Mouse (Mus musculus): Measurements from ENCODE around the gene Lyzl4. TPM values are rescaled to one million over a fixed set of nuclear protein-coding genes. Genes with fewer than 3 reads are reported as not detected.

The Lyzl4 gene
- polyA plus RNA-seq, 1 experiment, result 0.38 TPM

DNA sequence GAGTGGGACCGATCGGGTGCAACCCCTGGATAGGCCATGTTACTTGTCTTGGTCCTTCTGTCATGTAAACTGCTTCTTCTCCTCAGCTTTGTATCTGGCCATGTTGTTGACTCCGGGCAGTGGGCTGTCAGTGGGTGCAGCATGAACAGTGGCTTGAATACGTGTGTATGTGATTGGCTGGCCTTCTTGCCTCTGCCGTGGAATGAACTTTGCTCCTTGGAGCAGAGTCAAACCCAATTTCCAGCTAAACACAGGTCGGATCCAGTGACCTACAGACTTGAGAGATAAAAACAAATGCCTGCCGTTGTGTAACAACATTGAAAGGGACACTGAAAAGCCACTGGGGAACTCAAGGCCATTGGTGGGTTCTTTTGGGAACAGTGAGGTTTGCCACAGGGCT is 75.5 kb downstream of the Lyzl4 start:
- TF ChIP-seq POLR2A (IDR thresholded peaks at IDR 0.05; ENCODE audit: borderline replicate concordance, insufficient read depth, low read length) (no peak), CTCF (IDR thresholded peaks at IDR 0.05; ENCODE audit: borderline replicate concordance, insufficient read depth, low read depth, low read length) (no peak)
- 85% methylated on average over 7 of the region's 7 CpGs for WGBS
- Histone ChIP-seq H3K27ac (ENCODE audit: insufficient read depth, low read length) (no peak overlapping the region), H3K4me3 (replicated peaks; ENCODE audit: insufficient read depth, low read depth, low read length) (no peak overlapping the region), H3K4me1 (ENCODE audit: control insufficient read depth, insufficient read depth, low read length) (no peaks in the 10 kb centered on the region), H3K27me3 (ENCODE audit: control insufficient read depth, insufficient read depth, low read length) (no peaks in the 10 kb centered on the region)
- no peak for DNase-seq

DNA sequence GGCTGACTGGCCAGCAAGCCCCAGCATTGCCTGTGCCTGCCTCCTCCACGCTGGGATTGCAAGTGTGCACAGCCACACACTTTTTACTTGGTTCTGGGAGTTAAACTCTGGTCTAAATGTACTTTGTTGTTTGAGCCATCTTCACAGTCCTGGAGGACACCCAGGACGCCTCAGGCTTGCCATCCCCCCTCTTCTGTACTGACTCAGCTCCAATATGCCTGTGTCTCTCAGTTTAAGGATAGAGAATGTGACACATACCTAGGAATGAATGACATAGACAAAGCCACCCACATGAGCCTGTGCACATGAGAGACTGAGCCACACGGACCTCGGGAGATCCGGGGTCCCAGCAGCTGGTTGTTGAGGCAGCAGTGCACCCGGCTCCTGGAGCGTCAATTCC is 78.6 kb downstream of the Lyzl4 start:
- no peak overlapping the region for H3K27ac ChIP-seq (ENCODE audit: insufficient read depth, low read length)
- H3K27me3 ChIP-seq (ENCODE audit: control insufficient read depth, insufficient read depth, low read length), result no peaks in the 10 kb centered on the region
- H3K4me3 ChIP-seq (replicated peaks; ENCODE audit: insufficient read depth, low read depth, low read length), result no peak overlapping the region
- 33% methylated on average over 7 of the region's 7 CpGs for WGBS
- H3K4me1 ChIP-seq (ENCODE audit: control insufficient read depth, insufficient read depth, low read length), result no peaks in the 10 kb centered on the region
- no peak for TF ChIP-seq POLR2A (IDR thresholded peaks at IDR 0.05; ENCODE audit: borderline replicate concordance, insufficient read depth, low read length)
- no peak for TF ChIP-seq CTCF (IDR thresholded peaks at IDR 0.05; ENCODE audit: borderline replicate concordance, insufficient read depth, low read depth, low read length)
- DNase-seq, result no peak

- Histone ChIP-seq H3K27ac (ENCODE audit: insufficient read depth, low read length) (no peak overlapping the region), H3K27me3 (ENCODE audit: control insufficient read depth, insufficient read depth, low read length) (no peaks in the 10 kb centered on the region), H3K4me1 (ENCODE audit: control insufficient read depth, insufficient read depth, low read length) (no peaks in the 10 kb centered on the region), H3K4me3 (replicated peaks; ENCODE audit: insufficient read depth, low read depth, low read length) (no peak overlapping the region)
- TF ChIP-seq CTCF (IDR thresholded peaks at IDR 0.05; ENCODE audit: borderline replicate concordance, insufficient read depth, low read depth, low read length) (no peak), POLR2A (IDR thresholded peaks at IDR 0.05; ENCODE audit: borderline replicate concordance, insufficient read depth, low read length) (no peak)
- DNase-seq, result no peak
- 60% methylated on average over 7 of the region's 7 CpGs for WGBS
These were observed 81.4 kb downstream of the Lyzl4 start for GRCm38 (mm10) chr9:121560515-121560914.

GRCm38 (mm10) chr9:121558167-121558566 is 83.7 kb downstream of the Lyzl4 start:
- H3K27me3 ChIP-seq (ENCODE audit: control insufficient read depth, insufficient read depth, low read length), result no peaks in the 10 kb centered on the region
- DNase-seq, result no peak
- no peaks in the 10 kb centered on the region for H3K4me1 ChIP-seq (ENCODE audit: control insufficient read depth, insufficient read depth, low read length)
- H3K4me3 ChIP-seq (replicated peaks; ENCODE audit: insufficient read depth, low read depth, low read length), result no peak overlapping the region
- TF ChIP-seq POLR2A (IDR thresholded peaks at IDR 0.05; ENCODE audit: borderline replicate concordance, insufficient read depth, low read length) (no peak), CTCF (IDR thresholded peaks at IDR 0.05; ENCODE audit: borderline replicate concordance, insufficient read depth, low read depth, low read length) (no peak)
- no peak overlapping the region for H3K27ac ChIP-seq (ENCODE audit: insufficient read depth, low read length)
- WGBS, result 70% methylated on average over 6 of the region's 6 CpGs

DNA sequence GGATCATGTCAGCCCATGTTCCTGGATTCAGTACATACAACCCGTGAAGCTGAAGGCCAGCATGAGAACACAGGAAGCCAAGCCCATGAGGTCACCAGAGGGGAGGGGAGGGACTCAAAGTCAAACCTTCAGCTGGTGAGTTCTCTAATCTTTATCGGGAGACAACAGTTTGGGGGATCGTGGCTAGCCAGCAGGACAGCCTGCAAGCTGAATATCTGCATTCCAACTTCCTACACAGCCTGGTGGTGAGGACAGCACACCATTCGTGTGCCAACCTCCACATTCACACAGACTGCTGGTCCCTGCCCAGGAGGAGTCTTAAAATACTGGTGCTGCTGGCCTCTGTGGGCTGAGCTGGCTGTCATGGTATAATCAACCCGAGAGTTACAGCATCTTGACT is 85.0 kb downstream of the Lyzl4 start:
- no peaks in the 10 kb centered on the region for H3K27me3 ChIP-seq (ENCODE audit: control insufficient read depth, insufficient read depth, low read length)
- no peak overlapping the region for H3K27ac ChIP-seq (ENCODE audit: insufficient read depth, low read length)
- H3K4me1 ChIP-seq (ENCODE audit: control insufficient read depth, insufficient read depth, low read length), result no peaks in the 10 kb centered on the region
- no peak overlapping the region for H3K4me3 ChIP-seq (replicated peaks; ENCODE audit: insufficient read depth, low read depth, low read length)
- 49% methylated on average over 5 of the region's 5 CpGs for WGBS
- no peak for DNase-seq
- no peak for TF ChIP-seq CTCF (IDR thresholded peaks at IDR 0.05; ENCODE audit: borderline replicate concordance, insufficient read depth, low read depth, low read length)
- TF ChIP-seq POLR2A (IDR thresholded peaks at IDR 0.05; ENCODE audit: borderline replicate concordance, insufficient read depth, low read length), result no peak

GRCm38 (mm10) chr9:121555395-121556000 is 86.4 kb downstream of the Lyzl4 start:
- 35% methylated on average over 9 of the region's 9 CpGs for WGBS
- no peak overlapping the region for H3K4me3 ChIP-seq (replicated peaks; ENCODE audit: insufficient read depth, low read depth, low read length)
- DNase-seq, result no peak
- no peak overlapping the region for H3K27ac ChIP-seq (ENCODE audit: insufficient read depth, low read length)
- TF ChIP-seq CTCF (IDR thresholded peaks at IDR 0.05; ENCODE audit: borderline replicate concordance, insufficient read depth, low read depth, low read length) (no peak), POLR2A (IDR thresholded peaks at IDR 0.05; ENCODE audit: borderline replicate concordance, insufficient read depth, low read length) (no peak)
- no peaks in the 10 kb centered on the region for H3K4me1 ChIP-seq (ENCODE audit: control insufficient read depth, insufficient read depth, low read length)
- H3K27me3 ChIP-seq (ENCODE audit: control insufficient read depth, insufficient read depth, low read length), result no peaks in the 10 kb centered on the region

DNA sequence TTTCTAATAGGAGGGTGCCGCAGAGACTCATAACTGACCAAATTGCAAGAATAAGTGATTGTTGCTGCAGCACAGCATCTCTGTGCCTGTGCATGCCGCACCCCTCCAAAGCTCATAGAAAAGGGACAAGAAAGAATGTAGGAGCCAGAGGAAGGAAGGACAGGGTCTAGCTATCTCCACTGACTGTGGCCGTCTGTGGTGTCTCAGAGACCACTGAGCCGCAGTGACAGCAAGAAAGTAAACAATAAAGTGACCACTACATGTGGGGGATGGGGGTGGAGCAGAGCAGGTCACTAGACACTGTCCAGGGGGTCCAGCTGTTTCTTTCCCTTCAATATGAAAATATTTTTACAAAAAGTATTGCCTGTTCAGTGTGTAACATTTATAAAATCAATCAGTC is 88.3 kb downstream of the Lyzl4 start:
- DNase-seq, result no peak
- H3K27ac ChIP-seq (ENCODE audit: insufficient read depth, low read length), result no peak overlapping the region
- H3K27me3 ChIP-seq (ENCODE audit: control insufficient read depth, insufficient read depth, low read length), result no peaks in the 10 kb centered on the region
- no peaks in the 10 kb centered on the region for H3K4me1 ChIP-seq (ENCODE audit: control insufficient read depth, insufficient read depth, low read length)
- H3K4me3 ChIP-seq (replicated peaks; ENCODE audit: insufficient read depth, low read depth, low read length), result no peak overlapping the region
- no peak for TF ChIP-seq CTCF (IDR thresholded peaks at IDR 0.05; ENCODE audit: borderline replicate concordance, insufficient read depth, low read depth, low read length)
- no peak for TF ChIP-seq POLR2A (IDR thresholded peaks at IDR 0.05; ENCODE audit: borderline replicate concordance, insufficient read depth, low read length)
- 85% methylated on average over 4 of the region's 4 CpGs for WGBS

- TF ChIP-seq POLR2A (IDR thresholded peaks at IDR 0.05; ENCODE audit: borderline replicate concordance, insufficient read depth, low read length), result no peak
- TF ChIP-seq CTCF (IDR thresholded peaks at IDR 0.05; ENCODE audit: borderline replicate concordance, insufficient read depth, low read depth, low read length), result no peak
- Histone ChIP-seq H3K27ac (ENCODE audit: insufficient read depth, low read length) (no peak overlapping the region), H3K4me1 (ENCODE audit: control insufficient read depth, insufficient read depth, low read length) (no peaks in the 10 kb centered on the region), H3K27me3 (ENCODE audit: control insufficient read depth, insufficient read depth, low read length) (no peaks in the 10 kb centered on the region), H3K4me3 (replicated peaks; ENCODE audit: insufficient read depth, low read depth, low read length) (no peak overlapping the region)
- DNase-seq, result no peak
- 59% methylated on average over 5 of the region's 5 CpGs for WGBS
These were observed 91.5 kb downstream of the Lyzl4 start for GRCm38 (mm10) chr9:121550327-121550771.

Measured in cerebellum, adult 2 months (tissue).